Mouse (Mus musculus): Measurements from ENCODE around the gene Zbtb16. TPM values are rescaled to one million over a fixed set of nuclear protein-coding genes. Genes with fewer than 3 reads are reported as not detected.
A peak's percentile ranks its signal among the peaks of the same experiment; 100 is the strongest.

Gene Zbtb16
- total and polyA plus RNA-seq, 3 experiments: 0.34 to 3.0 (median 0.90) TPM

- dilution Hi-C loops (cut with MboI; ENCODE audit: extremely low pct_ligation_motif_present, extremely low pct_unique_long_range_greater_than_20kb, low sequenced_read_pairs) (no loop called here), in situ Hi-C loops (cut with MboI; ENCODE audit: low pct_ligation_motif_present, low pct_unique_long_range_greater_than_20kb, low sequenced_read_pairs) (no loop called here)
- H3K9me3 ChIP-seq (replicated peaks; ENCODE audit: low read length): no peaks in the 10 kb centered on the region
- peaks cover 0 to 16% of the 10 kb centered on the region in 2 experiments; a peak in 3 of 4 replicates for H3K4me1 ChIP-seq (ENCODE audit: control insufficient read depth in 1 of 2, insufficient read depth in 2 of 2)
- TF ChIP-seq HCFC1 (IDR thresholded peaks at IDR 0.05; ENCODE audit: low read depth, low read length) (no peak), MAFK (IDR thresholded peaks at IDR 0.05; ENCODE audit: insufficient replicate concordance, low read length) (no peak), CTCF (conservative IDR thresholded peaks at IDR 0.05 in 1 of 2, IDR thresholded peaks at IDR 0.05 in 1 of 2; ENCODE audit: low read depth in 2 of 2, low read length in 2 of 2) (no peak), MYC (IDR thresholded peaks at IDR 0.05; ENCODE audit: low read depth, low read length) (no peak), KAT2A (IDR thresholded peaks at IDR 0.05; ENCODE audit: insufficient replicate concordance, low read length) (no peak), E2F4 (IDR thresholded peaks at IDR 0.05; ENCODE audit: insufficient replicate concordance, low read depth, low read length) (no peak), PAX5 (IDR thresholded peaks at IDR 0.05; ENCODE audit: low read length) (no peak), ZC3H11A (IDR thresholded peaks at IDR 0.05; ENCODE audit: low read depth, low read length) (no peak)
- H3K4me3 ChIP-seq (replicated peaks in 1 of 3; ENCODE audit: low read depth in 2 of 3, low read length in 2 of 3, poor library complexity in 1 of 3): no peak overlapping the region
- no peak overlapping the region for H3K9ac ChIP-seq (ENCODE audit: insufficient read depth, low read depth)
- DNase-seq (ENCODE audit: extremely low read depth): peak; percentile 12
- H3K4me2 ChIP-seq (ENCODE audit: insufficient read depth, low read depth, poor library complexity, severe bottlenecking): no peak overlapping the region
- no peaks in the 10 kb centered on the region for H3K27me3 ChIP-seq (replicated peaks)
- H3K36me3 ChIP-seq (replicated peaks in 1 of 2; ENCODE audit: control insufficient read depth in 1 of 2, insufficient read depth in 1 of 2, low read length in 1 of 2): no peaks in the 10 kb centered on the region
- no peak overlapping the region for H3K27ac ChIP-seq (ENCODE audit: insufficient read depth, low read depth)
- H3K79me2 ChIP-seq (replicated peaks; ENCODE audit: control insufficient read depth, extremely low read depth, insufficient read depth, poor library complexity, severe bottlenecking): no peaks in the 10 kb centered on the region
These were observed 164.2 kb downstream of the Zbtb16 start for GRCm38 (mm10) chr9:48671841-48672240.

GRCm38 (mm10) chr9:48670156-48670555 is 165.9 kb downstream of the Zbtb16 start:
- Histone ChIP-seq H3K27me3 (replicated peaks) (no peaks in the 10 kb centered on the region), H3K4me1 (ENCODE audit: control insufficient read depth in 1 of 2, insufficient read depth in 2 of 2) (peaks cover 0 to 21% of the 10 kb centered on the region in 2 experiments; a peak in 3 of 4 replicates), H3K4me2 (ENCODE audit: insufficient read depth, low read depth, poor library complexity, severe bottlenecking) (no peak overlapping the region), H3K9me3 (replicated peaks; ENCODE audit: low read length) (no peaks in the 10 kb centered on the region), H3K36me3 (replicated peaks in 1 of 2; ENCODE audit: control insufficient read depth in 1 of 2, insufficient read depth in 1 of 2, low read length in 1 of 2) (peaks cover 0 to under 1% of the 10 kb centered on the region in 2 experiments), H3K4me3 (replicated peaks in 1 of 3; ENCODE audit: low read depth in 2 of 3, low read length in 2 of 3, poor library complexity in 1 of 3) (no peak overlapping the region), H3K9ac (ENCODE audit: insufficient read depth, low read depth) (no peak overlapping the region), H3K27ac (ENCODE audit: insufficient read depth, low read depth) (no peak overlapping the region), H3K79me2 (replicated peaks; ENCODE audit: control insufficient read depth, extremely low read depth, insufficient read depth, poor library complexity, severe bottlenecking) (no peaks in the 10 kb centered on the region)
- no peak for DNase-seq (ENCODE audit: extremely low read depth)
- in situ Hi-C loops (cut with MboI; ENCODE audit: low pct_ligation_motif_present, low pct_unique_long_range_greater_than_20kb, low sequenced_read_pairs) (no loop called here), dilution Hi-C loops (cut with MboI; ENCODE audit: extremely low pct_ligation_motif_present, extremely low pct_unique_long_range_greater_than_20kb, low sequenced_read_pairs) (no loop called here)
- TF ChIP-seq ETS1 (conservative IDR thresholded peaks at IDR 0.05; ENCODE audit: low read depth, low read length): no peak
- no peak for TF ChIP-seq PAX5 (IDR thresholded peaks at IDR 0.05; ENCODE audit: low read length)
- no peak for TF ChIP-seq MAZ (IDR thresholded peaks at IDR 0.05; ENCODE audit: low read depth, low read length)
- TF ChIP-seq CTCF (conservative IDR thresholded peaks at IDR 0.05 in 1 of 2, IDR thresholded peaks at IDR 0.05 in 1 of 2; ENCODE audit: low read depth in 2 of 2, low read length in 2 of 2): no peak
- no peak for TF ChIP-seq RAD21 (IDR thresholded peaks at IDR 0.05; ENCODE audit: low read depth, low read length)

GRCm38 (mm10) chr9:48669672-48670071 is 166.3 kb downstream of the Zbtb16 start:
- Histone ChIP-seq H3K79me2 (replicated peaks; ENCODE audit: control insufficient read depth, extremely low read depth, insufficient read depth, poor library complexity, severe bottlenecking) (no peaks in the 10 kb centered on the region), H3K4me3 (replicated peaks in 1 of 3; ENCODE audit: low read depth in 2 of 3, low read length in 2 of 3, poor library complexity in 1 of 3) (no peak overlapping the region), H3K9me3 (replicated peaks; ENCODE audit: low read length) (no peaks in the 10 kb centered on the region), H3K27ac (ENCODE audit: insufficient read depth, low read depth) (no peak overlapping the region), H3K4me1 (ENCODE audit: control insufficient read depth in 1 of 2, insufficient read depth in 2 of 2) (peaks cover 0 to 21% of the 10 kb centered on the region in 2 experiments; a peak in 3 of 4 replicates), H3K27me3 (replicated peaks) (no peaks in the 10 kb centered on the region), H3K36me3 (replicated peaks in 1 of 2; ENCODE audit: control insufficient read depth in 1 of 2, insufficient read depth in 1 of 2, low read length in 1 of 2) (peaks cover 0 to 2% of the 10 kb centered on the region in 2 experiments), H3K9ac (ENCODE audit: insufficient read depth, low read depth) (no peak overlapping the region), H3K4me2 (ENCODE audit: insufficient read depth, low read depth, poor library complexity, severe bottlenecking) (no peak overlapping the region)
- DNase-seq (ENCODE audit: extremely low read depth): no peak
- in situ Hi-C loops (cut with MboI; ENCODE audit: low pct_ligation_motif_present, low pct_unique_long_range_greater_than_20kb, low sequenced_read_pairs) (no loop called here), dilution Hi-C loops (cut with MboI; ENCODE audit: extremely low pct_ligation_motif_present, extremely low pct_unique_long_range_greater_than_20kb, low sequenced_read_pairs) (no loop called here)
- TF ChIP-seq NELFE (IDR thresholded peaks at IDR 0.05; ENCODE audit: low read depth, low read length): no peak
- TF ChIP-seq MAX (IDR thresholded peaks at IDR 0.05; ENCODE audit: low read length): no peak
- no peak for TF ChIP-seq ZNF384 (IDR thresholded peaks at IDR 0.05; ENCODE audit: low read depth, low read length)
- no peak for TF ChIP-seq PAX5 (IDR thresholded peaks at IDR 0.05; ENCODE audit: low read length)
- TF ChIP-seq SMC3 (IDR thresholded peaks at IDR 0.05; ENCODE audit: low read depth, low read length): no peak
- TF ChIP-seq CTCF (conservative IDR thresholded peaks at IDR 0.05 in 1 of 2, IDR thresholded peaks at IDR 0.05 in 1 of 2; ENCODE audit: low read depth in 2 of 2, low read length in 2 of 2): no peak
- no peak for TF ChIP-seq IRF4 (IDR thresholded peaks at IDR 0.05; ENCODE audit: low read depth, low read length)
- no peak for TF ChIP-seq UBTF (IDR thresholded peaks at IDR 0.05; ENCODE audit: low read depth, low read length)
- TF ChIP-seq NRF1 (IDR thresholded peaks at IDR 0.05; ENCODE audit: low read depth, low read length): no peak
- TF ChIP-seq RAD21 (IDR thresholded peaks at IDR 0.05; ENCODE audit: low read depth, low read length): no peak
- no peak for TF ChIP-seq BHLHE40 (IDR thresholded peaks at IDR 0.05; ENCODE audit: low read depth, low read length)
- TF ChIP-seq POLR2A (IDR thresholded peaks at IDR 0.05; ENCODE audit: low read depth, low read length): no peak
- TF ChIP-seq TBP (conservative IDR thresholded peaks at IDR 0.05; ENCODE audit: low read depth, low read length): no peak
- TF ChIP-seq MAZ (IDR thresholded peaks at IDR 0.05; ENCODE audit: low read depth, low read length): no peak
- TF ChIP-seq HCFC1 (IDR thresholded peaks at IDR 0.05; ENCODE audit: low read depth, low read length): no peak
- TF ChIP-seq USF1 (IDR thresholded peaks at IDR 0.05; ENCODE audit: low read depth, low read length): no peak
- TF ChIP-seq POLR2AphosphoS2 (IDR thresholded peaks at IDR 0.05; ENCODE audit: low read depth, low read length): no peak
